ENCODE assay signal across 31 mouse cellular contexts in the genomic region with DNA sequence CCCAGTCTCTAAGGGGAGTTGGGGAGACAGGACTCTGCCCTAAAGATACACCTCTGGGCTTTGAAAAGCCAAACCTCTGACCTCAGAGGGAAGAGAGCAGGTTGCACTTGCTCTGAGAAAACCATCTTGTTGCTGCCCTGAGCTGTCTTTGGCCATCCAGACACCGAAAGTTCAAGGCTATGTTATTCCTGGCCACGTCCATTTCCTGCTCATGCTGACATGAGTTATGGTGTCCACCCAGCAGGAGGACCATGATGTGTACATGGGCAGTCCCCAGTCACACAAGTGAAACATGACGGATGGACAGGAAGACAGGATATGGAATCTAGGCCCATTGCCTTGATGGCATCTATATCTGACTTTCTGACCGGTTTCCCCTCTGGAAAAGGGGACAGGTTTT. TPM values are rescaled to one million over a fixed set of nuclear protein-coding genes. Genes with fewer than 3 reads are reported as not detected.
DNase-seq lines count a peak whose midpoint lies in the region; ATAC-seq lines count a peak whose summit lies in the region.
"Had no signal": no experiment of that assay in that cellular context is flagged by ENCODE, and none has a peak within 500 bp of the region (broad histone marks: within the 10 kb centered on the region; RNA-seq: fewer than 3 reads in every experiment).

No protein-coding gene starts in this region.

- H3K36me3 ChIP-seq in heart, embryonic 12.5 days: peaks cover 93% of the 10 kb centered on the region
- H3K36me3 ChIP-seq in kidney, embryonic 14.5 days (ENCODE audit: control insufficient read depth, insufficient read depth, low read length): peaks cover 92% of the 10 kb centered on the region

- 74% methylated on average over 4 of the region's 4 CpGs for WGBS in heart, embryonic 12.5 days
- WGBS in kidney, embryonic 14.5 days: 53% methylated on average over 4 of the region's 4 CpGs

- H3K27me3 ChIP-seq in heart, embryonic 12.5 days (replicated peaks): no peaks in the 10 kb centered on the region
- no peaks in the 10 kb centered on the region for H3K27me3 ChIP-seq in kidney, embryonic 14.5 days (ENCODE audit: control insufficient read depth, insufficient read depth, low read length)
- H3K27me3 ChIP-seq: embryonic facial prominence, embryonic 15.5 days; forebrain, embryonic 12.5 days; liver, embryonic 12.5 days; Patski had no signal

- no peak overlapping the region for H3K27ac ChIP-seq in heart, embryonic 12.5 days (ENCODE audit: poor library complexity, severe bottlenecking)
- no peak overlapping the region for H3K27ac ChIP-seq in kidney, embryonic 14.5 days (ENCODE audit: low read depth, low read length)
- H3K27ac ChIP-seq: embryonic facial prominence, embryonic 10.5 days; embryonic facial prominence, embryonic 15.5 days; forebrain, embryonic 12.5 days; liver, embryonic 12.5 days had no signal

- intact Hi-C loops in heart, postnatal 10 days (cut with DNase I): no loop called here

- H3K4me1 ChIP-seq in heart, embryonic 12.5 days (replicated peaks): no peaks in the 10 kb centered on the region
- no peaks in the 10 kb centered on the region for H3K4me1 ChIP-seq in kidney, embryonic 14.5 days (ENCODE audit: control insufficient read depth, insufficient read depth, low read length)
- H3K4me1 ChIP-seq: embryonic facial prominence, embryonic 10.5 days; embryonic facial prominence, embryonic 15.5 days; forebrain, embryonic 12.5 days had no signal

- peak; percentile 31; the same call in 1 of the 2 replicates for ATAC-seq in heart, embryonic 12.5 days (ENCODE audit: insufficient number of reproducible peaks, low FRiP score)
- ATAC-seq in kidney, embryonic 14.5 days (ENCODE audit: low FRiP score, low TSS enrichment): no peak
- ATAC-seq: forebrain, postnatal 0 days; hindbrain, embryonic 16.5 days; liver, embryonic 12.5 days; liver, postnatal 0 days; midbrain, embryonic 16.5 days; Patski had no signal

- H3K9me3 ChIP-seq in heart, embryonic 12.5 days (replicated peaks): no peaks in the 10 kb centered on the region
- H3K9me3 ChIP-seq in kidney, embryonic 14.5 days (ENCODE audit: control insufficient read depth, low read length): no peaks in the 10 kb centered on the region
- H3K9me3 ChIP-seq: embryonic facial prominence, embryonic 10.5 days; embryonic facial prominence, embryonic 15.5 days; forebrain, embryonic 12.5 days; liver, embryonic 12.5 days had no signal

- H3K4me2 ChIP-seq in heart, embryonic 12.5 days: no peak overlapping the region
- no peak overlapping the region for H3K4me2 ChIP-seq in kidney, embryonic 14.5 days (replicated peaks; ENCODE audit: low read depth, low read length)
- H3K4me2 ChIP-seq: embryonic facial prominence, embryonic 15.5 days; forebrain, embryonic 12.5 days; liver, embryonic 12.5 days; midbrain, embryonic 11.5 days had no signal

- H3K4me3 ChIP-seq in heart, embryonic 12.5 days: no peak overlapping the region
- H3K4me3 ChIP-seq in kidney, embryonic 14.5 days (ENCODE audit: low read length): no peak overlapping the region
- H3K4me3 ChIP-seq: embryonic facial prominence, embryonic 10.5 days; embryonic facial prominence, embryonic 15.5 days; forebrain, embryonic 12.5 days; liver, embryonic 12.5 days had no signal

- H3K9ac ChIP-seq in heart, embryonic 12.5 days: no peak overlapping the region
- no peak overlapping the region for H3K9ac ChIP-seq in kidney, embryonic 14.5 days (ENCODE audit: low read depth, low read length)
- H3K9ac ChIP-seq: embryonic facial prominence, embryonic 15.5 days; forebrain, embryonic 12.5 days; forebrain, postnatal 0 days; liver, embryonic 12.5 days; liver, postnatal 0 days had no signal

- DNase-seq in heart, postnatal 10 days: no peak
- DNase-seq in kidney, postnatal 10 days: peak; percentile 51
- DNase-seq in adrenal gland, postnatal 10 days: peak; percentile 63
- peak; percentile 41 to 68 for DNase-seq in kidney, postnatal 25 days
- DNase-seq in urinary bladder, postnatal 4 days (ENCODE audit: low spot score in 2 of 2): no peak
- DNase-seq: cerebellum, adult 2 months; cerebellum, postnatal 14 days; forebrain, postnatal 0 days; gastrocnemius, postnatal 10 days; layer of hippocampus, postnatal 36 days; left cerebral cortex, postnatal 4 days; liver, postnatal 0 days; lung, postnatal 10 days; right cerebral cortex, postnatal 25 days; spleen, adult 18-20 months; thymus, postnatal 25 days had no signal

RNA-seq across cellular contexts. Expression of a gene that starts 8.1 kb away (rescaled TPM):
- polyA plus RNA-seq in heart, embryonic 12.5 days (2016; fragmentation: Nextera tagmentation; extraction: Ambion mirVana): 30.6 and 32.8 TPM in 2 replicates
- 10 to 100 TPM; 41.3 to 47.8 TPM for total RNA-seq in heart, postnatal 10 days (2021)
- polyA plus RNA-seq in kidney, embryonic 14.5 days (2014; fragmentation: Nextera tagmentation; extraction: Ambion mirVana): 26.8 and 33.6 TPM in 2 replicates
- total RNA-seq in adrenal gland, postnatal 10 days (2021): 10 to 100 TPM; 49.2 to 50.6 TPM

RNA-seq across cellular contexts. Expression of a gene that starts 8.3 kb away (rescaled TPM):
- 22.0 and 22.3 TPM in 2 replicates for polyA plus RNA-seq in heart, embryonic 12.5 days (2016; fragmentation: Nextera tagmentation; extraction: Ambion mirVana)
- 10 to 100 TPM; 34.7 to 37.9 TPM for total RNA-seq in heart, postnatal 10 days (2021)
- 31.2 and 35.4 TPM in 2 replicates for polyA plus RNA-seq in kidney, embryonic 14.5 days (2014; fragmentation: Nextera tagmentation; extraction: Ambion mirVana)
- total RNA-seq in adrenal gland, postnatal 10 days (2021): 10 to 100 TPM; 54.8 to 85.4 TPM

RNA-seq across cellular contexts. Expression of a gene that starts 16.9 kb away (rescaled TPM):
- polyA plus RNA-seq in heart, embryonic 12.5 days (2016; fragmentation: Nextera tagmentation; extraction: Ambion mirVana): 25.5 and 28.1 TPM in 2 replicates
- 10 to 100 TPM; 44.2 to 49.6 TPM for total RNA-seq in heart, postnatal 10 days (2021)
- 17.4 and 26.8 TPM in 2 replicates for polyA plus RNA-seq in kidney, embryonic 14.5 days (2014; fragmentation: Nextera tagmentation; extraction: Ambion mirVana)
- total RNA-seq in adrenal gland, postnatal 10 days (2021): 10 to 100 TPM; 52.5 to 68.0 TPM

RNA-seq across cellular contexts. Expression of a gene that starts 23.7 kb away (rescaled TPM):
- polyA plus RNA-seq in heart, embryonic 12.5 days (2016; fragmentation: Nextera tagmentation; extraction: Ambion mirVana): 0.17 TPM in 1 of 2 replicates, not detected in the other
- not detected for total RNA-seq in heart, postnatal 10 days (2021)
- 0.39 and 0.42 TPM in 2 replicates for polyA plus RNA-seq in kidney, embryonic 14.5 days (2014; fragmentation: Nextera tagmentation; extraction: Ambion mirVana)
- not detected for total RNA-seq in adrenal gland, postnatal 10 days (2021)
- total RNA-seq: forebrain, postnatal 0 days; gastrocnemius, postnatal 10 days; heart, adult 8-10 months; heart, postnatal 25 days; layer of hippocampus, postnatal 36 days; left cerebral cortex, postnatal 4 days; megakaryocyte, adult 5-6 weeks had no signal
- polyA plus RNA-seq: hindbrain, embryonic 16.5 days; large intestine, adult 2 months; midbrain, embryonic 11.5 days; neural tube, embryonic 11.5 days had no signal

RNA-seq across cellular contexts. Expression of a gene that starts 43.1 kb away (rescaled TPM):
- polyA plus RNA-seq in heart, embryonic 12.5 days (2016; fragmentation: Nextera tagmentation; extraction: Ambion mirVana): 41.3 and 42.5 TPM in 2 replicates
- total RNA-seq in heart, postnatal 10 days (2021): 10 to 100 TPM; 32.6 to 38.2 TPM
- polyA plus RNA-seq in kidney, embryonic 14.5 days (2014; fragmentation: Nextera tagmentation; extraction: Ambion mirVana): 42.4 and 49.8 TPM in 2 replicates
- 10 to 100 TPM; 54.1 to 55.7 TPM for total RNA-seq in adrenal gland, postnatal 10 days (2021)

Comparison
In these comparisons a context has a peak if more than half of its experiments do, and no peak if none do; other contexts are left out.
1. DNase-seq: peak in kidney, postnatal 10 days (single experiment), adrenal gland, postnatal 10 days (single experiment) and kidney, postnatal 25 days (2 of 2); none in heart, postnatal 10 days (0 of 2) and urinary bladder, postnatal 4 days (0 of 2).